Mouse (Mus musculus) stomach, embryonic 16.5 days (tissue): ENCODE results near the gene Olfr211. TPM values are rescaled to one million over a fixed set of nuclear protein-coding genes. Genes with fewer than 3 reads are reported as not detected.
A peak's percentile ranks its signal among the peaks of the same experiment; 100 is the strongest.

Source experiments
- ATAC-seq: fragments of 200-750 bp; cut with Nextera tagmentation; 2 replicates; pipeline ENCODE4 v1.8.0; 2017; ENCODE audit warnings: moderate number of reproducible peaks, moderate TSS enrichment; ENCODE audit not compliant: insufficient read depth, low FRiP score
- H3K27ac ChIP-seq: fragments of 300-500 bp; sonication (generic); 2 replicates; pipeline ENCODE4 v1.5.1; 2014; ENCODE audit warnings: low read length
- H3K27me3 ChIP-seq: fragments of 300-500 bp; sonication (generic); 2 replicates; pipeline ENCODE4 v1.6.1; 2014; ENCODE audit warnings: low read length, control low read depth, mixed read lengths; ENCODE audit not compliant: control insufficient read depth, insufficient read depth
- H3K36me3 ChIP-seq: fragments of 300-500 bp; sonication (generic); 2 replicates; pipeline ENCODE4 v1.6.1; 2014; ENCODE audit warnings: low read length; ENCODE audit not compliant: control insufficient read depth, insufficient read depth
- H3K4me1 ChIP-seq: fragments of 300-500 bp; sonication (generic); 2 replicates; pipeline ENCODE4 v1.6.1; 2014; ENCODE audit warnings: low read length, control low read depth, mixed read lengths; ENCODE audit not compliant: control insufficient read depth, insufficient read depth
- H3K4me2 ChIP-seq: fragments of 300-500 bp; sonication (generic); 2 replicates; pipeline ENCODE4 v1.6.1; 2014; ENCODE audit warnings: low read depth, low read length, mixed read lengths
- H3K4me3 ChIP-seq: fragments of 300-500 bp; sonication (generic); replicated peaks from 2 replicates; pipeline ENCODE4 v1.5.1; 2014; ENCODE audit warnings: mild to moderate bottlenecking, low read length
- H3K9ac ChIP-seq: fragments of 300-500 bp; sonication (generic); 2 replicates; pipeline ENCODE4 v1.6.1; 2014; ENCODE audit warnings: low read length
- H3K9me3 ChIP-seq: fragments of 300-500 bp; sonication (generic); replicated peaks from 2 replicates; pipeline ENCODE4 v1.6.1; 2016; ENCODE audit warnings: low read length, control low read depth; ENCODE audit not compliant: control insufficient read depth
- WGBS: fragments of 180-500 bp; shearing (Covaris S2); extraction: QIAGEN DNeasy Blood & Tissue Kit; methylation state at CpG from one replicate; pipeline ENCODE4 v1.1.7; 2014; 5-methylcytosine and 5-hydroxymethylcytosine counted together
- polyA plus RNA-seq: library from polyadenylated mRNA; unstranded; fragments of >200 nt; fragmentation: Nextera tagmentation; extraction: Ambion mirVana; gene quantifications from 2 replicates; pipeline ENCODE4 v1.2.1, GENCODE M21; 2015

Olfr211 gene
- not detected in 2 replicates for polyA plus RNA-seq

- no peaks in the 10 kb centered on the region for H3K4me1 ChIP-seq
- 68% methylated on average over 4 of the region's 4 CpGs for WGBS
- H3K27ac ChIP-seq, result no peak within 1 kb of the TSS
- H3K4me2 ChIP-seq, result no peak within 1 kb of the TSS
- no peak for ATAC-seq
- no peaks in the 10 kb centered on the region for H3K9me3 ChIP-seq
- H3K27me3 ChIP-seq, result no peaks in the 10 kb centered on the region
- H3K36me3 ChIP-seq, result no peaks in the 10 kb centered on the region
- H3K4me3 ChIP-seq, result no peak within 1 kb of the TSS
- H3K9ac ChIP-seq, result no peak within 1 kb of the TSS
Measured at GRCm38 (mm10) chr6:116488791-116489190, at the start of gene Olfr211. TSS of gene Olfr211 (plus strand) at chr6:116489091.

GRCm38 (mm10) chr6:116439531-116439930, 49.4 kb upstream of the Olfr211 start:
- Histone ChIP-seq H3K27ac (no peak overlapping the region), H3K4me2 (no peak overlapping the region), H3K4me3 (no peak overlapping the region), H3K9ac (no peak overlapping the region), H3K4me1 (no peaks in the 10 kb centered on the region), H3K36me3 (no peaks in the 10 kb centered on the region), H3K9me3 (no peaks in the 10 kb centered on the region), H3K27me3 (no peaks in the 10 kb centered on the region; the same call in 1 of the 2 replicates)
- ATAC-seq, result no peak
- WGBS, result 87% methylated on average over 6 of the region's 6 CpGs

- H3K4me1 ChIP-seq, result no peaks in the 10 kb centered on the region
- H3K36me3 ChIP-seq, result no peaks in the 10 kb centered on the region
- H3K9ac ChIP-seq, result no peak overlapping the region
- WGBS, result 69% methylated on average over 4 of the region's 4 CpGs
- H3K27ac ChIP-seq, result no peak overlapping the region
- no peak overlapping the region for H3K4me2 ChIP-seq
- no peak for ATAC-seq
- H3K4me3 ChIP-seq, result no peak overlapping the region
- no peaks in the 10 kb centered on the region for H3K9me3 ChIP-seq
- no peaks in the 10 kb centered on the region; the same call in 1 of the 2 replicates for H3K27me3 ChIP-seq
Measured at GRCm38 (mm10) chr6:116440447-116440846, 48.4 kb upstream of the Olfr211 start.

- no peak overlapping the region for H3K27ac ChIP-seq
- H3K4me3 ChIP-seq, result no peak overlapping the region
- no peaks in the 10 kb centered on the region for H3K9me3 ChIP-seq
- H3K4me1 ChIP-seq, result no peaks in the 10 kb centered on the region
- H3K27me3 ChIP-seq, result no peaks in the 10 kb centered on the region; the same call in 1 of the 2 replicates
- no peak overlapping the region for H3K9ac ChIP-seq
- no peak for ATAC-seq
- no peaks in the 10 kb centered on the region for H3K36me3 ChIP-seq
- WGBS, result 57% methylated on average over 4 of the region's 4 CpGs
- H3K4me2 ChIP-seq, result no peak overlapping the region
Measured at GRCm38 (mm10) chr6:116440849-116441248, 48.0 kb upstream of the Olfr211 start.

- Histone ChIP-seq H3K27me3 (peaks cover 14% of the 10 kb centered on the region), H3K4me2 (no peak overlapping the region), H3K9me3 (no peaks in the 10 kb centered on the region), H3K4me1 (peaks cover 2% of the 10 kb centered on the region; the same call in 1 of the 2 replicates), H3K4me3 (no peak overlapping the region), H3K9ac (no peak overlapping the region), H3K36me3 (no peaks in the 10 kb centered on the region), H3K27ac (no peak overlapping the region)
- ATAC-seq, result no peak
- 62% methylated on average over 4 of the region's 4 CpGs for WGBS
Measured at GRCm38 (mm10) chr6:116455781-116456180, 33.1 kb upstream of the Olfr211 start.

- H3K9me3 ChIP-seq, result no peaks in the 10 kb centered on the region
- H3K4me3 ChIP-seq, result no peak overlapping the region
- 29% methylated on average over 1 of the region's 1 CpGs for WGBS
- H3K27ac ChIP-seq, result no peak overlapping the region
- no peak overlapping the region for H3K9ac ChIP-seq
- H3K27me3 ChIP-seq, result peaks cover 21% of the 10 kb centered on the region
- H3K36me3 ChIP-seq, result no peaks in the 10 kb centered on the region
- peaks cover 6% of the 10 kb centered on the region; the same call in 1 of the 2 replicates for H3K4me1 ChIP-seq
- no peak overlapping the region for H3K4me2 ChIP-seq
- ATAC-seq, result no peak
Measured at GRCm38 (mm10) chr6:116456482-116456881, 32.4 kb upstream of the Olfr211 start.

- Histone ChIP-seq H3K36me3 (no peaks in the 10 kb centered on the region), H3K4me3 (no peak overlapping the region), H3K4me2 (no peak overlapping the region), H3K9me3 (no peaks in the 10 kb centered on the region), H3K4me1 (peaks cover 6% of the 10 kb centered on the region; the same call in 1 of the 2 replicates), H3K27ac (no peak overlapping the region), H3K9ac (no peak overlapping the region), H3K27me3 (peaks cover 25% of the 10 kb centered on the region)
- whole genome bisulfite sequencing, result 79% methylated on average over 4 of the region's 4 CpGs
- ATAC-seq, result no peak
Measured at GRCm38 (mm10) chr6:116458728-116459127, 30.2 kb upstream of the Olfr211 start.

GRCm38 (mm10) chr6:116459232-116459631, 29.7 kb upstream of the Olfr211 start:
- Histone ChIP-seq H3K27ac (no peak overlapping the region), H3K27me3 (peaks cover 25% of the 10 kb centered on the region), H3K4me2 (no peak overlapping the region), H3K4me1 (peaks cover 6% of the 10 kb centered on the region; the same call in 1 of the 2 replicates), H3K36me3 (no peaks in the 10 kb centered on the region), H3K9me3 (no peaks in the 10 kb centered on the region), H3K4me3 (no peak overlapping the region), H3K9ac (no peak overlapping the region)
- no peak for ATAC-seq
- WGBS, result 73% methylated on average over 2 of the region's 2 CpGs

- ATAC-seq, result peak; percentile 62; the same call in 1 of the 2 replicates
- Histone ChIP-seq H3K4me1 (peaks cover 6% of the 10 kb centered on the region; the same call in 1 of the 2 replicates), H3K36me3 (no peaks in the 10 kb centered on the region), H3K27ac (no peak within 1 kb of the TSS), H3K4me2 (peak within 1 kb of the TSS; percentile 61), H3K27me3 (peaks cover 25% of the 10 kb centered on the region), H3K4me3 (peak within 1 kb of the TSS; percentile 40), H3K9ac (no peak within 1 kb of the TSS; the same call in 1 of the 2 replicates), H3K9me3 (no peaks in the 10 kb centered on the region)
- WGBS, result 2% methylated on average over 43 of the region's 43 CpGs
Measured at GRCm38 (mm10) chr6:116460544-116461283, 28.2 kb upstream of the Olfr211 start, which contains the start of gene Alox5. TSS of gene Alox5 (minus strand) at chr6:116461178.
